Comparison of ENCODE assay signal across 22 mouse cellular contexts in the genomic region with DNA sequence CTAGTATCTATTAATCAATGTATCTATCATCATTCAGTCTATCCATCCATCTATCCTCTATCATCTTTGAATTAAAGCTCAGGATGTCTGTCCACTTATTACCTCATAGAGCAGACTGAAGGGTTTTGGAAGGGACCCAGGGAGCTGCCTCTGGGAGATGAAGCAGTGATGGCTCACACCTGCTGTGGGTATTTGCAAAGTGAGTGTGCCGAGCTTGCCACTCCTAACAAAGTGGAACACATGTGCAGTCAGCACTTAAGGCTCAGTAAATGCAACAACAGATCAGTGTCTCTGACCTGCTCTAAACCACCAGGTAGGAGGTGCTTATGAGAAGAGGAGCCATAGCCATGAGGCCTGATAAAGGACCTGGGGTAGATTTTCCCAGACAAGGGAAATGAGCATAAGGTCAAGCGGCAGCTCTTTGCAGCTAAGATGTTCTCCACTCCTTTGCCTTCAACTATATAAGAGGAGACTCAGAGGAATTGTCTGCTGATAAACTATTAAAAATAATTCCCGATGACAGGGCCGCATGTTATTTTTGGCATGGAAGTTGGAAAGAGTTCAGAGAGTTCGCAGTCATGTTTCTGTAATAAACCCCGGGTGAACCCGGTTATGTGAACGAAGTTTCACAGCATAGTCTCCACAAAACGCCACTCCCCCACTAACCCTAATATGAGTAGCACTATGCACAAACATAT.
DNase-seq lines count a peak whose midpoint lies in the region; ATAC-seq and TF ChIP-seq lines count a peak whose summit lies in the region.
"Had no signal": no experiment of that assay in that cellular context is flagged by ENCODE, and none has a peak within 500 bp of the region (broad histone marks: within the 10 kb centered on the region; RNA-seq: fewer than 3 reads in every experiment).

No protein-coding gene starts in this region.

- DNase-seq in kidney, adult 9 months: peak; percentile 11
- no peak for DNase-seq in kidney, postnatal 25 days
- DNase-seq in midbrain, embryonic 11.5 days (ENCODE audit: low spot score, missing footprints): peak; percentile 31
- no peak for DNase-seq in midbrain, postnatal 0 days (ENCODE audit: low spot score)
- peak; percentile 64 to 70 for DNase-seq in heart, postnatal 10 days
- DNase-seq in layer of hippocampus, adult 9-10 months (ENCODE audit: low spot score): no peak
- no peak for DNase-seq in right cerebral cortex, adult 18-20 months
- DNase-seq: adrenal gland, adult 2 months; cerebellum, adult 11-12 months; gastrocnemius, postnatal 10 days; layer of hippocampus, adult 9-11 months; lung, adult 2 months had no signal

- 96% methylated on average over 9 of the region's 9 CpGs for WGBS in midbrain, embryonic 11.5 days
- WGBS in midbrain, postnatal 0 days: 92% methylated on average over 9 of the region's 9 CpGs

- no peak overlapping the region for H3K4me2 ChIP-seq in midbrain, embryonic 11.5 days
- H3K4me2 ChIP-seq in midbrain, postnatal 0 days (ENCODE audit: low read depth, low read length, poor library complexity, severe bottlenecking): no peak overlapping the region
- H3K4me2 ChIP-seq: forebrain, embryonic 15.5 days; hindbrain, embryonic 13.5 days; limb, embryonic 13.5 days; liver, embryonic 12.5 days; neural tube, embryonic 15.5 days had no signal

- H3K27me3 ChIP-seq in midbrain, embryonic 11.5 days (ENCODE audit: control insufficient read depth, insufficient read depth, low read length): no peaks in the 10 kb centered on the region
- H3K27me3 ChIP-seq in midbrain, postnatal 0 days (ENCODE audit: insufficient read depth, low read length): no peaks in the 10 kb centered on the region
- H3K27me3 ChIP-seq: forebrain, embryonic 15.5 days; hindbrain, embryonic 13.5 days; limb, embryonic 13.5 days; neural tube, embryonic 15.5 days had no signal

- H3K9ac ChIP-seq in midbrain, embryonic 11.5 days (ENCODE audit: low read length): no peak overlapping the region
- H3K9ac ChIP-seq in midbrain, postnatal 0 days (replicated peaks; ENCODE audit: low read length, poor library complexity, severe bottlenecking): no peak overlapping the region
- H3K9ac ChIP-seq: forebrain, embryonic 15.5 days; hindbrain, embryonic 13.5 days; limb, embryonic 13.5 days; liver, embryonic 12.5 days; neural tube, embryonic 15.5 days had no signal

- H3K4me1 ChIP-seq in midbrain, embryonic 11.5 days (ENCODE audit: control insufficient read depth, insufficient read depth, low read length): no peaks in the 10 kb centered on the region
- H3K4me1 ChIP-seq in midbrain, postnatal 0 days (ENCODE audit: insufficient read depth, low read length): no peaks in the 10 kb centered on the region
- H3K4me1 ChIP-seq: forebrain, embryonic 15.5 days; hindbrain, embryonic 13.5 days; liver, embryonic 12.5 days; neural tube, embryonic 15.5 days had no signal

- ATAC-seq in midbrain, embryonic 11.5 days (ENCODE audit: low FRiP score): no peak
- ATAC-seq in midbrain, postnatal 0 days (ENCODE audit: low FRiP score): no peak
- ATAC-seq: liver, embryonic 12.5 days had no signal

- no peak for TF ChIP-seq CTCF in midbrain, postnatal 0 days (IDR thresholded peaks at IDR 0.05)

- no peak overlapping the region for H3K27ac ChIP-seq in midbrain, embryonic 11.5 days (ENCODE audit: low read depth, low read length)
- no peak overlapping the region for H3K27ac ChIP-seq in midbrain, postnatal 0 days (ENCODE audit: low read depth, low read length)
- H3K27ac ChIP-seq: embryonic facial prominence, embryonic 10.5 days; forebrain, embryonic 15.5 days; heart, adult 2 months; hindbrain, embryonic 13.5 days; limb, embryonic 13.5 days; liver, embryonic 12.5 days; macrophage; midbrain, embryonic 10.5 days; neural tube, embryonic 15.5 days; stomach, postnatal 0 days had no signal

- H3K36me3 ChIP-seq in midbrain, embryonic 11.5 days (ENCODE audit: control insufficient read depth, insufficient read depth, low read length): no peaks in the 10 kb centered on the region
- no peaks in the 10 kb centered on the region for H3K36me3 ChIP-seq in midbrain, postnatal 0 days (ENCODE audit: insufficient read depth, low read length)
- H3K36me3 ChIP-seq: embryonic facial prominence, embryonic 10.5 days; forebrain, embryonic 15.5 days; hindbrain, embryonic 13.5 days; limb, embryonic 13.5 days; liver, embryonic 12.5 days; midbrain, embryonic 10.5 days; neural tube, embryonic 15.5 days had no signal

- intact Hi-C loops in heart, postnatal 10 days (cut with DNase I): loop anchor here (2.0 kb wide), 1 partner anchor 128 kb away; no protein-coding TSS in a partner anchor

- H3K4me3 ChIP-seq in midbrain, embryonic 11.5 days (ENCODE audit: low read depth, low read length): no peak overlapping the region
- H3K4me3 ChIP-seq in midbrain, postnatal 0 days (ENCODE audit: low read depth, low read length): no peak overlapping the region
- H3K4me3 ChIP-seq: embryonic facial prominence, embryonic 10.5 days; forebrain, embryonic 15.5 days; heart, adult 2 months; hindbrain, embryonic 13.5 days; limb, embryonic 13.5 days; liver, embryonic 12.5 days; midbrain, embryonic 10.5 days; neural tube, embryonic 15.5 days had no signal

- H3K9me3 ChIP-seq in midbrain, embryonic 11.5 days (ENCODE audit: control insufficient read depth, low read length): peaks cover 11% of the 10 kb centered on the region; the same call in 1 of the 2 replicates
- H3K9me3 ChIP-seq in midbrain, postnatal 0 days (ENCODE audit: low read length): no peaks in the 10 kb centered on the region
- H3K9me3 ChIP-seq: forebrain, embryonic 15.5 days; neural tube, embryonic 15.5 days had no signal

Comparison
In these comparisons a context has a peak if more than half of its experiments do, and no peak if none do; other contexts are left out.
1. DNase-seq: peak in kidney, adult 9 months (single experiment), midbrain, embryonic 11.5 days (single experiment) and heart, postnatal 10 days (2 of 2); none in kidney, postnatal 25 days (0 of 2), midbrain, postnatal 0 days (single experiment), layer of hippocampus, adult 9-10 months (single experiment) and right cerebral cortex, adult 18-20 months (single experiment).